Mouse (Mus musculus) Patski (cell line): ENCODE results near the gene Ttc34. TPM values are rescaled to one million over a fixed set of nuclear protein-coding genes. Genes with fewer than 3 reads are reported as not detected.

Experiments used
- ATAC-seq: fragments of 100-300 bp; one replicate; pipeline ENCODE4 v1.8.0; 2021
- CTCF ChIA-PET: fragments of 350-600 bp; sonication (Branson Sonifier 250); formaldehyde crosslinking; loops from one replicate; lab custom pipeline; 2022; ENCODE audit warnings: inconsistent platforms; lab: Charles Lee
- POLR2A ChIA-PET: fragments of 350-600 bp; sonication (Branson Sonifier 250); formaldehyde crosslinking; loops from one replicate; lab custom pipeline; 2022; ENCODE audit warnings: antibody characterized with exemption, inconsistent platforms; lab: Charles Lee
- DNase-seq: peaks from one replicate; pipeline ENCODE4 v3.0.0-alpha.2; 2011; ENCODE audit warnings: low read depth, low spot score
- H3K27me3 ChIP-seq: fragments of 371-371 bp; one replicate; pipeline ENCODE4 v1.5.1; 2021
- CTCF ChIP-seq: fragments of 100-300 bp; IDR thresholded peaks from one replicate; pipeline ENCODE4 v1.5.1; 2021
- in situ Hi-C: fragments of 300-500 bp; cut with MboI; formaldehyde crosslinking; loops from 3 replicates; pipeline ENCODE4 v1.11.1; 2018; ENCODE audit warnings: low pct_unique_long_range_greater_than_20kb, mixed read lengths
- polyA plus RNA-seq: library from polyadenylated mRNA; unstranded; gene quantifications from one replicate; pipeline ENCODE4 v1.2.3, GENCODE M21; 2021

Gene Ttc34
- not detected for polyA plus RNA-seq

GRCm38 (mm10) chr4:154837170-154837569 is at the start of gene Ttc34:
Gene Ttc34, plus strand, starts transcription at chr4:154837459.
- peaks cover 6% of the 10 kb centered on the region for H3K27me3 ChIP-seq
- ChIA-PET CTCF (interaction anchor here (1.0 kb wide), 1 partner anchor 9 kb away, joined by 3 read pairs; no protein-coding TSS in a partner anchor), POLR2A (no interaction called here)
- in situ Hi-C loops: no loop called here
- DNase-seq: no peak
- TF ChIP-seq CTCF: peak; percentile 80
- ATAC-seq: peak; percentile 21

DNA sequence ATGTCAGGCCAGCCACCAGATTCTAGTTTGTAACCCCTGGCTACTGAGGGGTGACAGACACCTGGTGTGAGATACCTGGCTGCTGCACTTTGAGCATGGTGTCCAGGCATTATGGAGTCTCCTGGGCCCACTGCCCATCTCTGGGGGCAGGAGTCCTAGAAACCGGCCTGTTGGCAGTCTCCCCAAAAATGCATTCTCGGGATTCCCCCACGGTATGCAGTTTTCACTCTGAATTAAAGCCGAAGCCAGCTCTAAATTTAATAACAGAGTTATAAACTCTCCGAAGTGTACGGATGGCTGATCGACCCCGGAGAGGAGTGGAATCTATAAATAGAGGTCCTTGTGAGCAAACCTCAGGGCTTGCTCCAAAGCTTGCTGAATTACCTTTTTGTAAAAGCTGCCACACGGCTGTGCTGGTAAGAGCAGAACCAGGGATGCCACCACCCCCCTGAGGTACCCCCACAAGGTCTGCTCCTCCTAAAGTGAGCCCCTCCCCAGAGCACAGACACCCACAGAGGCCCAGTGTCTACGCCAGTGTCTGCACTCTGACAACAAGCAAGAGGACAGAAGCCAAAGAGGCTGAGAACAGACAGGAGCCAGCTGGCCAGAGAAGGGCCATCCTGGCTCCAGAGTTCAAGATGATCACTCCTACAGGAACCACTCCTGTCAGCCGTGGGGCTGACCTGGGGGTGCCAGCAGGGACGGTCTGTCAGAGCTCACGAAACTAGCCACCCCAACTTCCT is 49.1 kb upstream of the Ttc34 start:
- ATAC-seq: no peak
- ChIA-PET CTCF (interaction anchor here (1.3 kb wide), 1 partner anchor 10 kb away, joined by 4 read pairs; no protein-coding TSS in a partner anchor), POLR2A (no interaction called here)
- peaks cover 38% of the 10 kb centered on the region for H3K27me3 ChIP-seq
- in situ Hi-C loops: no loop called here
- no peak for TF ChIP-seq CTCF
- no peak for DNase-seq

DNA sequence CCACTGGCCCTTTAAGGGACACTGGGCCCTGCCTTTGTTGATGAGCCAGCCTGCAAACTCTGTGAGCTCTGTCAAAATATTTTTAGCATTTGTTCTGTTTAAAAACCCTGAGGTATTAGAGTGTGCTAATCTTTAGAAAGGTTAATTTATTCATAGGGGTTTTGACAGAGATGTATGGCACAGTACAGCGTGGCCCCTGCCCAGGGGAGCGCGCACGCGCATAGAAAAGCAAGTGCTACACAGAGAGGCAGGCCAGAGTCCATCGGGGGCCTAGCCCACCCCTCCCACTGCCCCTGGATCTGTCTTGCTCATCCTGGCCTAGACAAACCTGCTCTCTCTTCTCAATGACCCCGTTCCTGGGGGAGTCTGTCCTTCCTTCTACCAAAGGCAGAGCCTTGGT is 45.4 kb upstream of the Ttc34 start:
- CTCF ChIA-PET: no interaction called here
- in situ Hi-C loops: no loop called here
- no peak for TF ChIP-seq CTCF
- DNase-seq (no peak), ATAC-seq (no peak)
- H3K27me3 ChIP-seq: peaks cover 30% of the 10 kb centered on the region
- POLR2A ChIA-PET: no interaction called here

DNA sequence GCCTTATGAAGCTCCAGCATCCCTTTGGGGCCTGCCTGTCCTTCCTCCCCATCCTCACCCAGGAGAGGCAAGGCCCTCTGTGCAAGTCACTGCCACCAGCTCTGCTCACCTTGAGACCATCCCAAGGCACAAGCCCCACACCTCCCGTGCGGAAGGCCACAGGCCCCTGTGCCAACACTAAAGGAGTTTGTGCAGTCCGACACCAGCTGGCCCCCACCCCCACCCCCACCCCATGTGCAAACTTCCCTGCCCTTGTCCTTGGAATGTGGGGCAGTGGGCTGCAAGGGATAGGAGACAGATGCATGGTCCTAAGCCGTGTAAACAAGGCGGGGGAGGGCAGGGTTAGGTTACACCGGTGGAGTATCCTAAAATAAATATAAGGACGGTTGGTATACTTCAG is 43.8 kb upstream of the Ttc34 start:
- POLR2A ChIA-PET: no interaction called here
- CTCF ChIA-PET: no interaction called here
- peaks cover 21% of the 10 kb centered on the region for H3K27me3 ChIP-seq
- ATAC-seq (no peak), DNase-seq (no peak)
- TF ChIP-seq CTCF: no peak
- in situ Hi-C loops: no loop called here

DNA sequence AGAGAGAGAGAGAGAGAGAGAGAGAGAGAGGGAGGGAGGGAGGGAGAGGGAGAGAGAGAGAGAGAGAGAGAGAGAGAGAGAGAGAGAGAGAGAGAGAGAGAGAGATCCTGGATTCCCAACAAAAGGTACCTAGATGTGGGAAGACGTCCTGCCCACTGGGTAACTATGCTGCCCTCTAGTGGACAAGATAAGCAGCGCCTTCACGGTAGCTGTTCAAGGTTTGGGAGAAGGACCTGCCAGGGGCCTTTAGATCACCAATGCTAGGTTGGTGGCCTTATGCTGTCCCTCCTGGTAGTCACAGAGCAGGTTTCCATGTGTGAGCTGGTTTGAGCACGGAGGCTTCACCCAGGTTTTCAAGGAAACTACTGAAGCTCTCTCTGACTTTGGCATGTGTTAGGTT is 39.4 kb upstream of the Ttc34 start:
- CTCF ChIA-PET: interaction anchor here (0.6 to 2.2 kb wide), 6 partner anchors 9 to 469 kb away, joined by 3 to 10 read pairs (median 4); no protein-coding TSS in a partner anchor
- in situ Hi-C loops: loop anchor here (5.0 kb wide), 1 partner anchor 471 kb away; no protein-coding TSS in a partner anchor
- POLR2A ChIA-PET: no interaction called here

DNA sequence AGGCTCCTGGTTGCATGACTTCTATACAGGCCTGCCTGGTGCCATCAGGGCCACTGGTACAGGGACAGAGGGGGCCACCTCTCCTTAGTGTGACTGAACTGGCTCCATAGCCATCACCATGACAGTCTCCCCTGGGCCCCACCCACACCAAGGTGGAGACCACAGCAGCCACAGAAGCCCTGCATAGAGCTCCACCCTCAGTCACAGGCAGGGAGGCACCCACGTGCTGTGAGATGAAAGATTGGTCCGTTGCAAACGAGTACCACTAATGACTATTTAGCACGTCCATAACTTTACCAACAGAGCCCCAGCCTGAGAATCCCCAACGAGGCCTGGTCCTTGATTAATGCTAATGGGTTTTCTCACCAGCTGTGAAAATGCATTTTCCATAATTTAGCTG is 36.7 kb upstream of the Ttc34 start:
- ChIA-PET POLR2A (no interaction called here), CTCF (no interaction called here)
- no peak for TF ChIP-seq CTCF
- ATAC-seq (no peak), DNase-seq (no peak)
- in situ Hi-C loops: no loop called here
- H3K27me3 ChIP-seq: peaks cover 20% of the 10 kb centered on the region

More for the DNA sequence above, 39.4 kb upstream of the Ttc34 start:
- peaks cover 25% of the 10 kb centered on the region for H3K27me3 ChIP-seq
- TF ChIP-seq CTCF: no peak
- DNase-seq: no peak
- ATAC-seq: no peak

DNA sequence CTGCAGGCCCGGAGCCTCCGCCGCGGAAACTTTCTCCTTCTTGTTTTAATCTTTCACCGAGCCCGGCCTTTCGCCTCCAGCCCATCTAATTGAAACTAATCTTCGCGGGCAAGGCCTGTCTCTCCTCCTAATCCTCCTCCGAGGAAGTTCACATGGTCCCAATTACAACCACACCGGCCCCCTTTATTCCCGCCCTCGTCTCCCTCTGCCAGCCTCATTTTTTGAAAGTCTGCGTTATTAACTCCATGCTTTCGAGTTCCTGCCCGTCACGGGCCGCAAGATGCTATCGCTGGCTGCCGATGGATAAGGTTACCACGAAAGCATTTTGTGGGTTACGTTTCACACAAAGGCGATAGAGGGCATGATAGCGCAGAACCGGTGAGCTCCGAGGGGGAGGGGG is 35.0 kb upstream of the Ttc34 start:
- no peak for TF ChIP-seq CTCF
- no peak for ATAC-seq
- POLR2A ChIA-PET: no interaction called here
- no peak for DNase-seq
- peaks cover 17% of the 10 kb centered on the region for H3K27me3 ChIP-seq
- in situ Hi-C loops: no loop called here
- CTCF ChIA-PET: no interaction called here

DNA sequence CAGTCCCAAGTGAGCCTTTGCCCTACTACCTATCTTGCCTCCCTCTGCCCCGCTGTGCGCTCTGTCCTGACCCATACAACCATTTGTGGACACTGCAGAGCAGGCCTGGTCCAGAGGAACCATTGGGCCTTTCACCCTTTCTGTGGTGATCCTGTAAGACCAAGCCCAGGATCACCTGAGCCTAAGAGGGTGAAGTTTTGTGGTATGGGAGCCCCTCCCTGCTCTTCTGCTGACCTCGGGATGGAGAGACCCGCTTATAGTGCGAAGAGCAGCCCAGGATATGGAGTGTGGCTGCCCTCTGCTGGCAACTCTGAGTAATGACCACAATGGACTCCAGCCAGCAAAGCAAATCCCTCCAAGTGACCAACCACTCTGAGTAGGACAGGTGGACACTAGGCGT is 11.6 kb upstream of the Ttc34 start:
- POLR2A ChIA-PET: no interaction called here
- peak; percentile 81 for TF ChIP-seq CTCF
- in situ Hi-C loops: no loop called here
- DNase-seq (no peak), ATAC-seq (no peak)
- H3K27me3 ChIP-seq: peaks cover 6% of the 10 kb centered on the region
- CTCF ChIA-PET: no interaction called here

DNA sequence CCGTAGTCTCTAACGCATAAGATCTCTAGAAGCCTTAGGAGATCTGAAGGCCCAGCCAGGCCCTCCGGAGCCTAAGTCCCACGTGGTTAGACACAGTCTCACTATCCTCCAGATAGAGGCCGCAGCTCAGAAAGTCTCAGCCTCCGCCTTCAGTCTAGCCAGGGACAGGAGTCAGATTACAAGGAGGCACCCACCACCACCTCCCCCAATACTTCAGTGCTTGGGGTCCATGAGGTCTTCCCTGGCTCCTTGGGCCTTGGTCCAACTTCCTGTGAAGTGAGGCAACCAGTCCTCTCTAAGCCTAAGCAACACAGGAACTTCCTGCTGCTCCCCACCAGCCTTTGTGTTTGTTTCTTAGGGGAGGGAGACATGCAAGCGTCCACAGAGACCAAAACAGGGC is 11.0 kb upstream of the Ttc34 start:
- ChIA-PET CTCF (no interaction called here), POLR2A (no interaction called here)
- TF ChIP-seq CTCF: no peak
- DNase-seq (no peak), ATAC-seq (no peak)
- in situ Hi-C loops: no loop called here
- peaks cover 6% of the 10 kb centered on the region for H3K27me3 ChIP-seq

GRCm38 (mm10) chr4:154827181-154827580 is 10.1 kb upstream of the Ttc34 start:
- DNase-seq: no peak
- no peak for ATAC-seq
- peaks cover 8% of the 10 kb centered on the region for H3K27me3 ChIP-seq
- TF ChIP-seq CTCF: no peak
- CTCF ChIA-PET: interaction anchor here (1.0 kb wide), 1 partner anchor 10 kb away, joined by 3 read pairs; the partner anchor contains the start of gene Ttc34
- POLR2A ChIA-PET: no interaction called here
- in situ Hi-C loops: no loop called here

GRCm38 (mm10) chr4:154827861-154828610 is 9.2 kb upstream of the Ttc34 start:
- DNase-seq (no peak), ATAC-seq (no peak)
- ChIA-PET CTCF (interaction anchor here (1.0 kb wide), 1 partner anchor 9 kb away, joined by 3 read pairs; the partner anchor contains the start of gene Ttc34), POLR2A (no interaction called here)
- TF ChIP-seq CTCF: no peak
- in situ Hi-C loops: no loop called here
- peaks cover 12% of the 10 kb centered on the region for H3K27me3 ChIP-seq
